Mouse (Mus musculus) limb, embryonic 11.5 days (tissue): ENCODE results near the gene Hspb1. TPM values are rescaled to one million over a fixed set of nuclear protein-coding genes. Genes with fewer than 3 reads are reported as not detected.

ENCODE experiments used
- ATAC-seq: fragments of 200-750 bp; cut with Nextera tagmentation; 2 replicates; pipeline ENCODE4 v1.8.0; 2017; ENCODE audit warnings: low read depth; ENCODE audit not compliant: insufficient number of reproducible peaks, low FRiP score, low TSS enrichment
- DNase-seq: peaks from one replicate; pipeline ENCODE4 v3.0.0-alpha.2; 2015; ENCODE audit warnings: low spot score
- H3K27ac ChIP-seq: fragments of 300-500 bp; sonication (generic); replicated peaks from 2 replicates; pipeline ENCODE4 v1.5.1; 2014; ENCODE audit warnings: low read depth, mild to moderate bottlenecking, low read length
- H3K27me3 ChIP-seq: fragments of 300-500 bp; sonication (generic); 2 replicates; pipeline ENCODE4 v1.6.1; 2014; ENCODE audit warnings: mild to moderate bottlenecking, low read length, mixed read lengths; ENCODE audit not compliant: control insufficient read depth, insufficient read depth
- H3K36me3 ChIP-seq: fragments of 300-500 bp; sonication (generic); 2 replicates; pipeline ENCODE4 v1.6.1; 2014; ENCODE audit warnings: mild to moderate bottlenecking, low read length, moderate library complexity, mixed read lengths; ENCODE audit not compliant: control insufficient read depth, insufficient read depth
- H3K4me1 ChIP-seq: fragments of 300-500 bp; sonication (generic); 2 replicates; pipeline ENCODE4 v1.6.1; 2014; ENCODE audit warnings: low read length, mixed read lengths; ENCODE audit not compliant: control insufficient read depth, insufficient read depth
- H3K4me2 ChIP-seq: fragments of 300-500 bp; sonication (generic); 2 replicates; pipeline ENCODE4 v1.6.1; 2014; ENCODE audit warnings: low read depth, mild to moderate bottlenecking, moderate library complexity; ENCODE audit not compliant: severe bottlenecking
- H3K4me3 ChIP-seq: fragments of 300-500 bp; sonication (generic); 2 replicates; pipeline ENCODE4 v1.5.1; 2014; ENCODE audit warnings: low read depth, low read length
- H3K9ac ChIP-seq: fragments of 300-500 bp; sonication (generic); 2 replicates; pipeline ENCODE4 v1.6.1; 2014; ENCODE audit warnings: mild to moderate bottlenecking, low read length
- H3K9me3 ChIP-seq: fragments of 300-500 bp; sonication (generic); 2 replicates; pipeline ENCODE4 v1.6.1; 2016; ENCODE audit warnings: low read length; ENCODE audit not compliant: control insufficient read depth
- WGBS: fragments of 180-500 bp; shearing (Covaris S2); extraction: QIAGEN DNeasy Blood & Tissue Kit; methylation state at CpG from one replicate; pipeline ENCODE4 v1.1.7; 2014; 5-methylcytosine and 5-hydroxymethylcytosine counted together
- polyA plus RNA-seq: library from polyadenylated mRNA; unstranded; fragments of >200 nt; fragmentation: Nextera tagmentation; extraction: Ambion mirVana; gene quantifications from 2 replicates; pipeline ENCODE4 v1.2.1, GENCODE M21; 2014

Gene Hspb1
- polyA plus RNA-seq, 1 experiment from 2014 or later, result 30.7 TPM

- no peaks in the 10 kb centered on the region for H3K9me3 ChIP-seq
- no peak overlapping the region for H3K27ac ChIP-seq
- H3K4me2 ChIP-seq, result no peak overlapping the region
- WGBS, result 58% methylated on average over 9 of the region's 9 CpGs
- H3K36me3 ChIP-seq, result no peaks in the 10 kb centered on the region
- no peak overlapping the region for H3K4me3 ChIP-seq
- DNase-seq (no peak), ATAC-seq (no peak)
- H3K27me3 ChIP-seq, result peaks cover 26% of the 10 kb centered on the region
- H3K9ac ChIP-seq, result no peak overlapping the region
- H3K4me1 ChIP-seq, result peaks cover 3% of the 10 kb centered on the region; the same call in 1 of the 2 replicates
Measured at GRCm38 (mm10) chr5:135873753-135874152, 14.0 kb upstream of the Hspb1 start.

- H3K4me3 ChIP-seq, result no peak overlapping the region
- WGBS, result 29% methylated on average over 8 of the region's 8 CpGs
- H3K9me3 ChIP-seq, result no peaks in the 10 kb centered on the region
- ATAC-seq (no peak), DNase-seq (peak; percentile 78)
- no peaks in the 10 kb centered on the region for H3K36me3 ChIP-seq
- peaks cover 7% of the 10 kb centered on the region; the same call in 1 of the 2 replicates for H3K27me3 ChIP-seq
- H3K9ac ChIP-seq, result no peak overlapping the region
- peak overlapping the region; percentile 44 for H3K4me2 ChIP-seq
- H3K27ac ChIP-seq, result no peak overlapping the region
- peaks cover 3% of the 10 kb centered on the region; the same call in 1 of the 2 replicates for H3K4me1 ChIP-seq
Measured at GRCm38 (mm10) chr5:135877180-135877579, 10.5 kb upstream of the Hspb1 start.

- WGBS, result 1% methylated on average over 16 of the region's 16 CpGs
- peak overlapping the region; percentile 22 for H3K4me3 ChIP-seq
- DNase-seq (peak; percentile 73), ATAC-seq (peak; percentile 28; the same call in 1 of the 2 replicates)
- H3K4me1 ChIP-seq, result peaks cover 3% of the 10 kb centered on the region; the same call in 1 of the 2 replicates
- no peaks in the 10 kb centered on the region for H3K36me3 ChIP-seq
- no peaks in the 10 kb centered on the region for H3K9me3 ChIP-seq
- H3K9ac ChIP-seq, result peak overlapping the region; percentile 43
- H3K27ac ChIP-seq, result no peak overlapping the region
- peaks cover 6% of the 10 kb centered on the region; the same call in 1 of the 2 replicates for H3K27me3 ChIP-seq
- H3K4me2 ChIP-seq, result peak overlapping the region; percentile 44
Measured at GRCm38 (mm10) chr5:135877831-135878231, 9.9 kb upstream of the Hspb1 start.

- DNase-seq, result no peak
- H3K9ac ChIP-seq, result no peak overlapping the region
- WGBS, result 54% methylated on average over 13 of the region's 13 CpGs
- H3K27ac ChIP-seq, result no peak overlapping the region
- no peak overlapping the region for H3K4me2 ChIP-seq
- H3K4me3 ChIP-seq, result no peak overlapping the region
- H3K36me3 ChIP-seq, result no peaks in the 10 kb centered on the region
- no peak for ATAC-seq
- no peaks in the 10 kb centered on the region for H3K9me3 ChIP-seq
- peaks cover 3% of the 10 kb centered on the region; the same call in 1 of the 2 replicates for H3K4me1 ChIP-seq
- H3K27me3 ChIP-seq, result no peaks in the 10 kb centered on the region
Measured at GRCm38 (mm10) chr5:135879449-135880158, 8.1 kb upstream of the Hspb1 start.

- H3K9me3 ChIP-seq, result no peaks in the 10 kb centered on the region
- no peak overlapping the region for H3K9ac ChIP-seq
- H3K4me1 ChIP-seq, result no peaks in the 10 kb centered on the region
- no peak overlapping the region for H3K4me3 ChIP-seq
- ATAC-seq (no peak), DNase-seq (no peak)
- H3K27me3 ChIP-seq, result peaks cover 22% of the 10 kb centered on the region
- 71% methylated on average over 6 of the region's 6 CpGs for WGBS
- H3K36me3 ChIP-seq, result no peaks in the 10 kb centered on the region
- no peak overlapping the region for H3K4me2 ChIP-seq
- no peak overlapping the region for H3K27ac ChIP-seq
Measured at GRCm38 (mm10) chr5:135884641-135885040, 3.1 kb upstream of the Hspb1 start.

GRCm38 (mm10) chr5:135888405-135889215 lies 891 bp downstream of the Hspb1 start:
- Histone ChIP-seq H3K4me3 (peak overlapping the region; percentile 17), H3K27me3 (peaks cover 29% of the 10 kb centered on the region), H3K4me1 (no peaks in the 10 kb centered on the region), H3K4me2 (0 out of 2 replicates have a peak overlapping the region, but pooled peaks have one; percentile 0), H3K9ac (no peak overlapping the region), H3K36me3 (no peaks in the 10 kb centered on the region), H3K9me3 (no peaks in the 10 kb centered on the region), H3K27ac (no peak overlapping the region)
- WGBS, result 6% methylated on average over 30 of the region's 30 CpGs
- no peak for ATAC-seq
- peak; percentile 30 for DNase-seq

GRCm38 (mm10) chr5:135890323-135890722 lies 2.6 kb downstream of the Hspb1 start:
- Histone ChIP-seq H3K4me3 (no peak overlapping the region), H3K27me3 (peaks cover 29% of the 10 kb centered on the region), H3K9ac (no peak overlapping the region), H3K4me2 (no peak overlapping the region), H3K4me1 (no peaks in the 10 kb centered on the region), H3K27ac (no peak overlapping the region), H3K9me3 (no peaks in the 10 kb centered on the region), H3K36me3 (no peaks in the 10 kb centered on the region)
- WGBS, result 50% methylated on average over 4 of the region's 4 CpGs
- no peak for ATAC-seq
- DNase-seq, result no peak

DNA sequence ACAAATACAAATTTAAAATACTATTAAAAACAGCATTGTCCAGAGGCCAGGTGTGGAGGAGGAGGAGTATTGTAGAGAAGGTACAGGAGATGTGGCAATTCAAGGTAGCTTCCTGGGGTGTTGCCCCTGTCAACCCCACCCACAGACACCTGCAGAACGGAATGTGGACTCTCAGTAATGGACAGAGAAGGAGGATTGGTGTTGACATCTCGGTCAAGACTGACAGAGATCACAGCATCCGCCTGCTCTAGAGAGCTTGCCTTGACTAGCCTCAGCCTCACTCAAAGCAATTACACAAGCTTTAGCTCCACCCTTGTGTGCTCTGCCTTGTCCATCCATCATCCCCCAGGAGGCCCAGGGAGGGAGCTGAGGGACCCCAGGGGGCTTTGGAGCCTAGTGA lies 3.2 kb downstream of the Hspb1 start:
- Histone ChIP-seq H3K9me3 (no peaks in the 10 kb centered on the region), H3K4me2 (no peak overlapping the region), H3K4me3 (no peak overlapping the region), H3K27me3 (peaks cover 26% of the 10 kb centered on the region), H3K36me3 (no peaks in the 10 kb centered on the region), H3K9ac (no peak overlapping the region), H3K27ac (no peak overlapping the region), H3K4me1 (no peaks in the 10 kb centered on the region)
- ATAC-seq, result no peak
- WGBS, result 63% methylated on average over 3 of the region's 3 CpGs
- no peak for DNase-seq
